15 mouse cellular contexts compared by ENCODE assay signal in genomic region chr6:116267110-116267423, GRCm38 (mm10). TPM values are rescaled to one million over a fixed set of nuclear protein-coding genes. Genes with fewer than 3 reads are reported as not detected.
DNase-seq lines count a peak whose midpoint lies in the region; ATAC-seq and TF ChIP-seq lines count a peak whose summit lies in the region.
"Had no signal": no experiment of that assay in that cellular context is flagged by ENCODE, and none has a peak within 500 bp of the region (broad histone marks: within the 10 kb centered on the region; RNA-seq: fewer than 3 reads in every experiment).

No protein-coding gene starts in this region.

- H3K27ac ChIP-seq in embryonic facial prominence, embryonic 13.5 days: no peak overlapping the region
- no peak overlapping the region for H3K27ac ChIP-seq in embryonic facial prominence, embryonic 10.5 days (replicated peaks)
- no peak overlapping the region for H3K27ac ChIP-seq in layer of hippocampus, adult 2 months
- no peak overlapping the region for H3K27ac ChIP-seq in liver, embryonic 14.5 days
- H3K27ac ChIP-seq in midbrain, postnatal 0 days (ENCODE audit: low read depth, low read length): peak overlapping the region; percentile 40; the same call in 1 of the 2 replicates
- H3K27ac ChIP-seq: heart, embryonic 15.5 days had no signal

- H3K36me3 ChIP-seq in embryonic facial prominence, embryonic 13.5 days: peaks cover 7% of the 10 kb centered on the region
- H3K36me3 ChIP-seq in embryonic facial prominence, embryonic 10.5 days (replicated peaks): peaks cover 8% of the 10 kb centered on the region
- H3K36me3 ChIP-seq in liver, embryonic 14.5 days (replicated peaks; ENCODE audit: control insufficient read depth, insufficient read depth, low read depth): no peaks in the 10 kb centered on the region
- no peaks in the 10 kb centered on the region; the same call in 1 of the 2 replicates for H3K36me3 ChIP-seq in midbrain, postnatal 0 days (ENCODE audit: insufficient read depth, low read length)

- no peaks in the 10 kb centered on the region for H3K9me3 ChIP-seq in embryonic facial prominence, embryonic 13.5 days
- H3K9me3 ChIP-seq in embryonic facial prominence, embryonic 10.5 days: no peaks in the 10 kb centered on the region
- H3K9me3 ChIP-seq in liver, embryonic 14.5 days (ENCODE audit: control insufficient read depth, low read length): no peaks in the 10 kb centered on the region
- H3K9me3 ChIP-seq in midbrain, postnatal 0 days (ENCODE audit: low read length): no peaks in the 10 kb centered on the region
- H3K9me3 ChIP-seq: heart, embryonic 15.5 days had no signal

- no peak for ATAC-seq in embryonic facial prominence, embryonic 13.5 days (ENCODE audit: insufficient number of reproducible peaks, insufficient read depth, low FRiP score, low TSS enrichment, low read depth)
- no peak for ATAC-seq in liver, embryonic 14.5 days (ENCODE audit: insufficient read depth)
- no peak for ATAC-seq in midbrain, postnatal 0 days (ENCODE audit: low FRiP score)
- ATAC-seq: activated CD4-positive, CD25-positive, alpha-beta regulatory T cell, adult 4 months had no signal

- peaks cover 14% of the 10 kb centered on the region for H3K4me1 ChIP-seq in embryonic facial prominence, embryonic 13.5 days
- peaks cover 29% of the 10 kb centered on the region for H3K4me1 ChIP-seq in embryonic facial prominence, embryonic 10.5 days
- H3K4me1 ChIP-seq in liver, embryonic 14.5 days (replicated peaks; ENCODE audit: control insufficient read depth in 2 of 2, insufficient read depth in 2 of 2, low read length in 1 of 2): peaks cover 18 to 20% of the 10 kb centered on the region in 2 experiments
- H3K4me1 ChIP-seq in midbrain, postnatal 0 days (ENCODE audit: insufficient read depth, low read length): no peaks in the 10 kb centered on the region; the same call in 1 of the 2 replicates

- 0 out of 2 replicates have a peak overlapping the region, but pooled peaks have one; percentile 73 for H3K4me2 ChIP-seq in embryonic facial prominence, embryonic 13.5 days
- H3K4me2 ChIP-seq in liver, embryonic 14.5 days (ENCODE audit: low read depth): no peak overlapping the region
- H3K4me2 ChIP-seq in midbrain, postnatal 0 days (ENCODE audit: low read depth, low read length, poor library complexity, severe bottlenecking): no peak overlapping the region

- H3K9ac ChIP-seq in embryonic facial prominence, embryonic 13.5 days: no peak overlapping the region
- H3K9ac ChIP-seq in liver, embryonic 14.5 days (replicated peaks): no peak overlapping the region
- H3K9ac ChIP-seq in midbrain, postnatal 0 days (replicated peaks; ENCODE audit: low read length, poor library complexity, severe bottlenecking): no peak overlapping the region
- H3K9ac ChIP-seq: heart, embryonic 15.5 days had no signal

- no peak for DNase-seq in embryonic facial prominence, embryonic 10.5 days (ENCODE audit: low spot score)
- no peak for DNase-seq in layer of hippocampus, adult 2 months (ENCODE audit: low spot score in 2 of 2)
- no peak for DNase-seq in layer of hippocampus, adult 18-20 months (ENCODE audit: low spot score in 2 of 2)
- no peak for DNase-seq in liver, embryonic 14.5 days (ENCODE audit: low read depth in 3 of 3, low spot score in 3 of 3)
- no peak for DNase-seq in midbrain, postnatal 0 days (ENCODE audit: low spot score)
- no peak for DNase-seq in heart, adult 9 months (ENCODE audit: low spot score in 2 of 2)
- no peak for DNase-seq in thymus, postnatal 36 days
- DNase-seq: cerebellum, adult 18-20 months; gastrocnemius, postnatal 10 days; kidney, postnatal 4 days; lung, postnatal 4 days; right cerebral cortex, postnatal 4 days had no signal

- 90% methylated on average over 1 of the region's 1 CpGs for WGBS in embryonic facial prominence, embryonic 13.5 days
- WGBS in embryonic facial prominence, embryonic 10.5 days: 92% methylated on average over 1 of the region's 1 CpGs
- whole genome bisulfite sequencing in liver, embryonic 14.5 days (ENCODE audit: insufficient replicate concordance): 68% methylated on average over 1 of the region's 1 CpGs
- 98% methylated on average over 1 of the region's 1 CpGs for WGBS in midbrain, postnatal 0 days

- no peak overlapping the region for H3K4me3 ChIP-seq in embryonic facial prominence, embryonic 13.5 days
- no peak overlapping the region for H3K4me3 ChIP-seq in embryonic facial prominence, embryonic 10.5 days
- H3K4me3 ChIP-seq in layer of hippocampus, adult 2 months: no peak overlapping the region
- H3K4me3 ChIP-seq in liver, embryonic 14.5 days (ENCODE audit: insufficient read depth in 1 of 2, low read depth in 2 of 2, low read length in 2 of 2): no peak overlapping the region
- H3K4me3 ChIP-seq in midbrain, postnatal 0 days (ENCODE audit: low read depth, low read length): no peak overlapping the region

- TF ChIP-seq EP300 in liver, embryonic 14.5 days (IDR thresholded peaks at IDR 0.05; ENCODE audit: low read depth): no peak

- TF ChIP-seq CTCF in layer of hippocampus, adult 2 months (conservative IDR thresholded peaks at IDR 0.05): peak; percentile 64
- peak; percentile 31; the same call in 1 of the 2 replicates for TF ChIP-seq CTCF in liver, embryonic 14.5 days (IDR thresholded peaks at IDR 0.05; ENCODE audit: low read depth)
- peak; percentile 41 for TF ChIP-seq CTCF in midbrain, postnatal 0 days (IDR thresholded peaks at IDR 0.05)

- no peaks in the 10 kb centered on the region for H3K27me3 ChIP-seq in embryonic facial prominence, embryonic 13.5 days
- no peaks in the 10 kb centered on the region for H3K27me3 ChIP-seq in embryonic facial prominence, embryonic 10.5 days (replicated peaks; ENCODE audit: low read depth, poor library complexity, severe bottlenecking)
- no peaks in the 10 kb centered on the region for H3K27me3 ChIP-seq in liver, embryonic 14.5 days (ENCODE audit: control insufficient read depth, insufficient read depth, low read length)
- H3K27me3 ChIP-seq in midbrain, postnatal 0 days (ENCODE audit: insufficient read depth, low read length): no peaks in the 10 kb centered on the region
- H3K27me3 ChIP-seq: heart, embryonic 15.5 days had no signal

RNA-seq across cellular contexts. Expression of gene Zfand4, which starts 3.0 kb away (rescaled TPM):
- polyA plus RNA-seq in embryonic facial prominence, embryonic 13.5 days (2015; fragmentation: Nextera tagmentation; extraction: Ambion mirVana): 9.7 and 11.7 TPM in 2 replicates
- 5.8 and 7.6 TPM in 2 replicates for polyA plus RNA-seq in embryonic facial prominence, embryonic 10.5 days (2016; fragmentation: Nextera tagmentation; extraction: Ambion mirVana)
- 1 to 10 TPM; 8.0 to 8.1 TPM for total RNA-seq in layer of hippocampus, adult 2 months (2021)
- total RNA-seq in layer of hippocampus, adult 18-20 months (2021): 1 to 10 TPM; 7.3 to 8.2 TPM
- 2.3 and 3.2 TPM in 2 replicates for polyA plus RNA-seq in liver, embryonic 14.5 days (2012; rRNA removed)
- 4.4 and 6.3 TPM in 2 replicates for polyA plus RNA-seq in liver, embryonic 14.5 days (2014; fragmentation: Nextera tagmentation; extraction: Ambion mirVana)
- total RNA-seq in midbrain, postnatal 0 days (2014; rRNA removed): 5.8 and 9.1 TPM in 2 replicates
- polyA plus RNA-seq in midbrain, postnatal 0 days (2015; fragmentation: Nextera tagmentation; extraction: Ambion mirVana): 5.8 and 6.8 TPM in 2 replicates

RNA-seq across cellular contexts. Expression of gene Washc2, which starts 59.2 kb away (rescaled TPM):
- 57.6 and 59.4 TPM in 2 replicates for polyA plus RNA-seq in embryonic facial prominence, embryonic 13.5 days (2015; fragmentation: Nextera tagmentation; extraction: Ambion mirVana)
- polyA plus RNA-seq in embryonic facial prominence, embryonic 10.5 days (2016; fragmentation: Nextera tagmentation; extraction: Ambion mirVana): 51.3 and 54.5 TPM in 2 replicates
- total RNA-seq in layer of hippocampus, adult 2 months (2021): 100 to 1,000 TPM; 106 to 109 TPM
- 100 to 1,000 TPM in 1 of 2 experiments, 10 to 100 TPM in 1; 99.2 to 110 TPM for total RNA-seq in layer of hippocampus, adult 18-20 months (2021)
- polyA plus RNA-seq in liver, embryonic 14.5 days (2012; rRNA removed): 15.4 and 15.7 TPM in 2 replicates
- 8.6 and 9.8 TPM in 2 replicates for polyA plus RNA-seq in liver, embryonic 14.5 days (2014; fragmentation: Nextera tagmentation; extraction: Ambion mirVana)
- total RNA-seq in midbrain, postnatal 0 days (2014; rRNA removed): 79.5 and 85.2 TPM in 2 replicates
- 65.5 and 68.3 TPM in 2 replicates for polyA plus RNA-seq in midbrain, postnatal 0 days (2015; fragmentation: Nextera tagmentation; extraction: Ambion mirVana)
